Mouse (Mus musculus) kidney, adult 2 months (tissue): ENCODE measurements around the gene Top2a. TPM values are rescaled to one million over a fixed set of nuclear protein-coding genes. Genes with fewer than 3 reads are reported as not detected.
A peak's percentile ranks its signal among the peaks of the same experiment; 100 is the strongest.

Experiments used
- DNase-seq: peaks from one replicate; pipeline ENCODE4 v3.0.0; 2021
- H3K27ac ChIP-seq: fragments of 200-500 bp; 2 replicates; pipeline ENCODE4 v1.5.1; 2012; ENCODE audit warnings: low read depth, low read length, control low read depth, inconsistent platforms; ENCODE audit not compliant: insufficient read depth
- H3K27me3 ChIP-seq: fragments of 200-500 bp; replicated peaks from 2 replicates; pipeline ENCODE4 v1.6.1; 2012; ENCODE audit warnings: mild to moderate bottlenecking, moderate library complexity, low read length, inconsistent platforms; ENCODE audit not compliant: control insufficient read depth, insufficient read depth
- H3K36me3 ChIP-seq: fragments of 200-500 bp; 2 replicates; pipeline ENCODE4 v1.6.1; 2012; ENCODE audit warnings: mild to moderate bottlenecking, moderate library complexity, low read length, inconsistent platforms; ENCODE audit not compliant: control insufficient read depth, insufficient read depth
- H3K4me1 ChIP-seq: fragments of 200-500 bp; 2 replicates; pipeline ENCODE4 v1.6.1; 2011; ENCODE audit warnings: low read length; ENCODE audit not compliant: control insufficient read depth, insufficient read depth
- H3K4me3 ChIP-seq: fragments of 200-500 bp; 2 replicates; pipeline ENCODE4 v1.5.1; 2011; ENCODE audit warnings: mild to moderate bottlenecking, low read depth, low read length, control low read depth; ENCODE audit not compliant: insufficient read depth
- CTCF ChIP-seq: fragments of 200-500 bp; conservative IDR thresholded peaks from 2 replicates; pipeline ENCODE4 v1.5.1; 2011; ENCODE audit warnings: low read depth, mild to moderate bottlenecking, control low read depth, low read length, moderate library complexity, mixed read lengths; ENCODE audit not compliant: insufficient read depth, insufficient read length
- POLR2A ChIP-seq: fragments of 200-500 bp; IDR thresholded peaks from one replicate; pipeline ENCODE4 v1.6.1; 2011; ENCODE audit warnings: low read depth, low read length, control low read depth
- WGBS: fragments of 180-500 bp; shearing (Covaris S2); methylation state at CpG from one replicate; pipeline ENCODE4 v1.1.7; 2018; 5-methylcytosine and 5-hydroxymethylcytosine counted together
- polyA plus RNA-seq: library from polyadenylated mRNA; depleted of rRNA; stranded (reverse); fragments of >200 nt; gene quantifications from 2 replicates; pipeline ENCODE4 v1.2.3, GENCODE M21; 2012

Top2a gene
- polyA plus RNA-seq, 1 experiment, result 0.72 TPM

DNA sequence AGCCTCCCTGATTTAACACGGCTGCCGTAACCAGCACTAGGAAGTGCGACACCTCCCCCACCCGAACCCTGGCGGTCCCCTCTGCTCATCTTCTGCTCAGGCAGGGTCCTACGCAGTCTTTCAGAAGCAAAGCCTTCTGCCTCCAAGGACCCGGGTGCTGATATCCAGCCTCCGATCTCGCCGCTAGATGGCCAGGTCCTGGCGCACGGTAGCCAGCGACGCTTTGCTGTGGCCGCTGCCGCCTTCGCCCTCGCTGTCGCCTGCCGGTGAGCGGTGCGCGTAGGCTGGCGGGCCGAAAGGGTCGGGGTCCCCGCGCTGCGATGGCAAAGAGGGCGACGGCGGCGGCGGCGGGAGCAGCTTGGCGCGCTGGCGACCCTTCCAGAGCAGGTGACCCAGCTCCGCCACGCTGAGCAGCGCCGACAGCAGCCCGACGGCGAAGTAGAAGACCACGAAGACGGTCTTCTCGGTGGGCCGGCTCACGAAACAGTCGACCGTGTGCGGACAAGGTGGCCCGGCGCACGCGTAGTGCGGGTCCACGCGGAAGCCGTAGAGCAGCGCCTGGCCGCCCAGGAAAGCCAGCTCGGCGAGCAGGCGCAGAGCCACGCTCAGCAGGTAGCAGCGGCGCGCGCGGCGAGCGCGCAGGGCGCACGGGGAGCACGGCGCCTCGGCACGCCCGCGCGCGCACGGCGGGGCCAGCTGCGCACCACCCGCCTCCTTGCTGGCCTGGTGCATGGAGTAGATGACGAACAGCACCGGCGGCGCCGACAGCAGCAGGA is 41.8 kb downstream of the Top2a start:
- no peak overlapping the region for H3K27ac ChIP-seq
- no peaks in the 10 kb centered on the region for H3K27me3 ChIP-seq
- DNase-seq, result peak; percentile 71
- TF ChIP-seq POLR2A (no peak), CTCF (peak; percentile 70)
- no peaks in the 10 kb centered on the region for H3K4me1 ChIP-seq
- no peaks in the 10 kb centered on the region for H3K36me3 ChIP-seq
- under 1% methylated on average over 94 of the region's 94 CpGs for WGBS
- peak overlapping the region; percentile 55 for H3K4me3 ChIP-seq

DNA sequence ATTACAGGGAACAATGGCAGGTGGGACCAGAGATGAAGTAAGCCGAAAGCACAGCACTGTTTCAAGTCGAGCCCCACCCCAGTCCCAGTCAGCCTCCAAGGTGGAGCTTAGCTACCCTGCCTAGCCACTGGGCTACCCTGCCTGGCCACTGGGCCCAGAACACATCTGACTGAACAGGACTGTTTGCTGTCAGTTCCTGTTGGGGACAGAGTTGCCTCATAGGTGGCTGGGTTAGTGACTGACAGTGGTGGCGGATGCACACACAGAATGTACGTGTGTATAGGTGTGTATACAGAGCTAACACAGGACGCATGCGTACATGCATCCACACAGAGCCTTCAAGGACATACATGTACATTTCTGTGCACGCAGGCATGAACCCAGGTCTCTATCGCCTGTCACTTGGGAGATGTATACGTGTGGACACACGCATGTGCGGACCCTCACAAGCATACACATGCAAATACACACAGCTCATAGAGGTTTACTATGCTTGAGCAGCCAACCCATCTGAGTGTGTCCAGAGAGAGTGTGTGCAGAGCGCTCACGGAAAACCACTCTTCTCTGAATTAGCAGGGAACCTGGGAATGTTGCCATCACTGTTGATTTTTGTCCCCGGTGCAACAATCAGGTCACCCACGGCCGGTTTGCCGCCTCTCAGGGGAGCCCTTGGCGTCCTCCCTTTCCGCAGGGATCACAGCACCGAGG is 42.5 kb downstream of the Top2a start:
- DNase-seq, result peak; percentile 82
- H3K27ac ChIP-seq, result no peak overlapping the region
- WGBS, result 40% methylated on average over 20 of the region's 20 CpGs
- peak overlapping the region; percentile 55; the same call in 1 of the 2 replicates for H3K4me3 ChIP-seq
- no peaks in the 10 kb centered on the region for H3K4me1 ChIP-seq
- TF ChIP-seq POLR2A (no peak), CTCF (no peak)
- H3K27me3 ChIP-seq, result no peaks in the 10 kb centered on the region
- H3K36me3 ChIP-seq, result no peaks in the 10 kb centered on the region

DNA sequence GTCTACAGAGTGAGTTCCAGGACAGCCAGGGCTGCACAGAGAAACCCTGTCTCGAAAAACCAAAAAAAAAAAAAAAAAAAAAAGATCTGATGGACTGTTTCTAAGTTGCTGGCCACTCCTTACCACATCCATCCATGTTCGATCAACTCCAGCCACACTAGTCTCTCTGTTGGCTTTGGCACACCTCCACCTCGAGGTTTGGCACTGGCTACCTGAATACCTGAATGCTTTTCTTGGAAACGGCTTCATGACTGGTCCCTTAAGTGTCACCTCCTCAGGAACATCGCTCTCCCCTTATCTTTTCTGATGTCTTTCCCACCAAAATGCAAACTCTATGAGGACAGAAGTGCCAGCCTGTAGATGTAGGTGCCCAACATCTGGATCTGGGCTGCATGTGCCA is 44.6 kb downstream of the Top2a start:
- Histone ChIP-seq H3K4me1 (no peaks in the 10 kb centered on the region), H3K27me3 (no peaks in the 10 kb centered on the region), H3K36me3 (no peaks in the 10 kb centered on the region), H3K4me3 (no peak overlapping the region), H3K27ac (no peak overlapping the region)
- TF ChIP-seq CTCF (no peak), POLR2A (no peak)
- WGBS, result 64% methylated on average over 5 of the region's 5 CpGs
- DNase-seq, result no peak

DNA sequence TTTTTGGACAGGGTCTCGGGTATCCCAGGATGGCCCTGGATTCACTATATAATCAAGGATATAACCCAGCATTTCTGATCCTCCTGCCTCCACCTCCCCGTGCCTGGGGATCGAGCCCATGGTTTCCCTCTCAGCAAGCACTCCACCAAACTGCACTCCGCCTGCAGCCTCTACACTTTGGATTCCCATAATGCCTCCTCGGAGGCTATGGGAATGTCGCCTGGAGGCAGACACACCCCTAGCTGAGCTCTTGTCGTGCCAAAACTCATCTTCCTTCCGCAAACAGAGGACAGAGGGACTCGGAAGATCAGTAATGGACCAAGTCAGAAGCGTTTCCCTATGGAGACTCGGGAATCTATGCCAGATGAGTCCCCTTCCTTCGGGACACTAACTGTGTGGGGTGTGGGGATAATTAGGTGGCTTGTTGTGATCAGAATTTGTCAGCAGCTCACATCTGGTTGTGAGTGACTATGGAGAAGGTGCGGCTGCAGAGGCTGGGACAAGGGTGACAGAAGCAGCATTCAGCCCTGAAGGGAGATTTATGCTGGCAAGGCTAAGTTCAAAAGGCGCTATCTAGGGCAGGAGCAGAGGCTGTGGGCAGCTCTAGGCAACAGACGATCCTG is 45.4 kb downstream of the Top2a start:
- no peaks in the 10 kb centered on the region for H3K36me3 ChIP-seq

DNA sequence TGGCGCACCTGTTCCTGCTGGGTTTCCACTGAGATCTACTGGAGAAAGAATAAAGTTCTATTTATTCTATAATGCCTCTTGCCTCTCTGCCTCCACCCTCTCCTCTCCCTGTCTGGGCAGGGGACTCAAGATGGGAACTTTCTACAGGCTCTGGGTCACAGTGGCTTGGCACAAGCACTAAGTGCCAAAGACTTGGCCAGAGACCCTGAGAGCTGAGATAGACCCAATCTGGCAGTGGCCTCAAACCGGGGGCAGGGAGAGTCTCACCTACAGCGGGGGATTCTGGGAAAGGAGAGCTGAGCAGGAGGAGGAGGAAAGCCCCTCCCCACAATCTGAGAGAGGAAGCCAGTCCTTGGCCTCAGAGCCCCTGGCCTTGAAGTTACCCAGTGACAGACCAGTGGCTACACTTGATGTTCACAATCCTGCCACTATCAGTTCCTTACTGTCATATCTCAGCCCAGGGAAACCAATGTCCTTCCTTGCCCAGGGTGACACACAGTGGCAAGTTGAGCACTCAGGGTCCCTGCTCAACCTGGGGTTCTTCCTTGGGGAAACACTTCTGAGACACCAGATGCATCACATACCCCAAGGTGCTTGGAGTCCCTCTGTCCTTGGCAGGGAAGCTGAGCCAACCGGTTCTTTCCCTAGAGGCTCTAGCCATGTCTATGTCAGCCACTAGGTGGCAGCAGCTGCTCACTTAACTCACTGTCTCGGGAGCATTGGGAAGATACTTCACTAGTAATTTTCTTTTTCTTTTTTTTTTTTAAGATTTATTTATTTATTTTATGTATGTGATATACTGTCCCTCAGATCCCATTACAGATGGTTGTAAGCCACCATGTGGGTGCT is 48.9 kb downstream of the Top2a start:
- H3K27me3 ChIP-seq, result no peaks in the 10 kb centered on the region
- TF ChIP-seq CTCF (peak; percentile 87), POLR2A (no peak)
- 0 out of 2 replicates have a peak, but pooled peaks cover 9% of the 10 kb centered on the region for H3K4me1 ChIP-seq
- no peak overlapping the region for H3K27ac ChIP-seq
- WGBS, result 52% methylated on average over 5 of the region's 5 CpGs
- no peak overlapping the region for H3K4me3 ChIP-seq
- peak; percentile 78 for DNase-seq
- no peaks in the 10 kb centered on the region for H3K36me3 ChIP-seq

More for the DNA sequence above, 45.4 kb downstream of the Top2a start:
- DNase-seq, result no peak
- Histone ChIP-seq H3K4me1 (no peaks in the 10 kb centered on the region), H3K27me3 (no peaks in the 10 kb centered on the region), H3K4me3 (no peak overlapping the region), H3K27ac (no peak overlapping the region)
- 60% methylated on average over 15 of the region's 15 CpGs for WGBS
- no peak for TF ChIP-seq CTCF
- TF ChIP-seq POLR2A, result no peak

DNA sequence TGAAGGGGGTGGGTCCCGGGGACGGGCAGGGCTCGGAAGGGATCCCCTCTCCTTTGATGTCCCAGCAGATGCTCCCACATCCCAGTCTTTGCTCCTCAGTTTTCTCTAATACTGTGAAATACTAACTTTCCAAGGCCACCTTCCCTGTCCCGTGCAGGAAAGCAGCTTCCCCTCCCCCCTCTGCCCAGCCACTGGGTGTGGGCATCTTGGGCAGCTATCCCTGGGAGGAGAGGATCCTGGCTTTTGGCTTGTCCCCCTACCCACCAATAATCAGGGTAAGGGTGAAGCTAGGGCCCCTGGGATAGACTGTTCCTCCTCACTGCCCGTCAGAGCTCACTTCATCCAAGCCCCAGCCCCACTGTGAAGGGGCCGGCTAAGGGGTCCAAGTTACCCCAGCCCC is 49.8 kb downstream of the Top2a start:
- Histone ChIP-seq H3K27me3 (no peaks in the 10 kb centered on the region), H3K36me3 (no peaks in the 10 kb centered on the region), H3K27ac (no peak overlapping the region), H3K4me3 (no peak overlapping the region), H3K4me1 (0 out of 2 replicates have a peak, but pooled peaks cover 14% of the 10 kb centered on the region)
- DNase-seq, result no peak
- TF ChIP-seq POLR2A, result no peak
- TF ChIP-seq CTCF, result no peak
- 88% methylated on average over 6 of the region's 6 CpGs for WGBS
